Mouse (Mus musculus): ENCODE measurements around the gene Krt76.

- no peak for TF ChIP-seq GATA1 (IDR thresholded peaks at IDR 0.05; ENCODE audit: borderline replicate concordance, low read length)
- no peak for TF ChIP-seq FLI1 (IDR thresholded peaks at IDR 0.05; ENCODE audit: low read length)
Observed at GRCm38 (mm10) chr15:101938600-101939308, 46.0 kb upstream of the Krt76 start.

Data from megakaryocyte, embryonic 14.5 days (primary cell).